Mouse (Mus musculus) layer of hippocampus, postnatal 25 days (tissue): ENCODE data around the gene Aco2. TPM values are rescaled to one million over a fixed set of nuclear protein-coding genes. Genes with fewer than 3 reads are reported as not detected.

Source experiments
- DNase-seq, 2 experiments: peaks; one replicate each; pipeline ENCODE4 v3.0.0; 2022; ENCODE audit warnings: mixed read lengths in 2 of 2, low spot score in 1 of 2; ENCODE audit errors: extremely low spot score in 1 of 2
- total RNA-seq, 2 experiments: library from RNA; stranded (reverse); gene quantifications; 2 replicates each; pipeline ENCODE4 v1.2.3; 2021

Aco2 gene
- total RNA-seq, 2 experiments from 2014 or later, result 475 to 495 TPM

- no peak for DNase-seq
Measured at GRCm38 (mm10) chr15:81941010-81941409, 68.9 kb downstream of the Aco2 start.

GRCm38 (mm10) chr15:81943176-81943749 is 71.2 kb downstream of the Aco2 start:
- no peak for DNase-seq

GRCm38 (mm10) chr15:81949076-81949475 is 77.0 kb downstream of the Aco2 start:
- DNase-seq, result no peak

GRCm38 (mm10) chr15:81949476-81950131 is 77.5 kb downstream of the Aco2 start:
- no peak for DNase-seq

GRCm38 (mm10) chr15:81950716-81951115 is 78.6 kb downstream of the Aco2 start:
- no peak for DNase-seq

- DNase-seq, result no peak
Measured at GRCm38 (mm10) chr15:81951159-81951558, 79.0 kb downstream of the Aco2 start.

- DNase-seq, result no peak
Measured at GRCm38 (mm10) chr15:81952310-81952709, 80.2 kb downstream of the Aco2 start.

- no peak for DNase-seq
Measured at GRCm38 (mm10) chr15:81954151-81954583, 82.1 kb downstream of the Aco2 start.

GRCm38 (mm10) chr15:81954716-81955115 is 82.6 kb downstream of the Aco2 start:
- no peak for DNase-seq

- DNase-seq, result no peak
Measured at GRCm38 (mm10) chr15:81955414-81955813, 83.3 kb downstream of the Aco2 start.

GRCm38 (mm10) chr15:81956457-81956856 is 84.3 kb downstream of the Aco2 start:
- peak in 1 of 2 experiments; percentile 58 for DNase-seq

- no peak for DNase-seq
Measured at GRCm38 (mm10) chr15:81957598-81957997, 85.5 kb downstream of the Aco2 start.

GRCm38 (mm10) chr15:81958906-81959305 is 86.8 kb downstream of the Aco2 start:
- DNase-seq, result no peak

- DNase-seq, result peak; percentile 91
Measured at GRCm38 (mm10) chr15:81960171-81961077, 88.3 kb downstream of the Aco2 start, which contains the start of gene Pmm1. Gene Pmm1, minus strand, starts transcription at chr15:81960930.

- no peak for DNase-seq
Measured at GRCm38 (mm10) chr15:81961078-81961451, 89.0 kb downstream of the Aco2 start.

GRCm38 (mm10) chr15:81964262-81964661 is 92.2 kb downstream of the Aco2 start:
- DNase-seq, result no peak

Other genes starting within 250 kb of the Aco2 start
- gene L3mbtl2, start 208.4 kb upstream of the Aco2 start, total RNA-seq, result 10 to 100 TPM; 36.9 to 40.2 TPM
- 10 to 100 TPM; 19.2 to 21.5 TPM for gene Chadl, start 175.0 kb upstream of the Aco2 start, total RNA-seq
- 100 to 1,000 TPM; 145 to 150 TPM for gene Zc3h7b, start 127.3 kb upstream of the Aco2 start, total RNA-seq
- 100 to 1,000 TPM; 146 to 164 TPM for gene Rangap1, start 126.8 kb upstream of the Aco2 start, total RNA-seq
- gene Tef, start 69.9 kb upstream of the Aco2 start, total RNA-seq, result 100 to 1,000 TPM; 237 to 266 TPM
- 10 to 100 TPM; 27.7 to 34.1 TPM for gene Tob2, start 13.5 kb upstream of the Aco2 start, total RNA-seq
- gene Phf5a, start 398 bp upstream of the Aco2 start, total RNA-seq, result 10 to 100 TPM; 32.6 to 40.0 TPM
- gene Polr3h, start 53.9 kb downstream of the Aco2 start, total RNA-seq, result 10 to 100 TPM; 48.0 to 52.8 TPM
- gene Csdc2, start 64.5 kb downstream of the Aco2 start, total RNA-seq, result 10 to 100 TPM; 89.9 to 90.2 TPM
- gene Pmm1, start 88.6 kb downstream of the Aco2 start, total RNA-seq, result 100 to 1,000 TPM; 209 to 227 TPM
- gene 1700029P11Rik, start 108.2 kb downstream of the Aco2 start, total RNA-seq, result not detected
- 10 to 100 TPM; 23.5 to 24.0 TPM for gene Xrcc6, start 115.5 kb downstream of the Aco2 start, total RNA-seq
- gene Desi1, start 161.6 kb downstream of the Aco2 start, total RNA-seq, result 100 to 1,000 TPM; 123 to 131 TPM
- 100 to 1,000 TPM; 103 to 104 TPM for gene Snu13, start 175.3 kb downstream of the Aco2 start, total RNA-seq
- not detected for gene 4930407I10Rik, start 186.8 kb downstream of the Aco2 start, total RNA-seq
- gene Mei1, start 197.7 kb downstream of the Aco2 start, total RNA-seq, result under 1 TPM; 0.12 to 0.59 TPM